Mouse (Mus musculus): ENCODE results near the gene Atp1a4.
A peak's percentile ranks its signal among the peaks of the same experiment; 100 is the strongest.
"Not testable (repeated sequence)": the region's sequence is repeated elsewhere in the genome, so short reads cannot be mapped to it uniquely, and the experiment has no call there.

Gene Atp1a4

GRCm38 (mm10) chr1:172281522-172282254 is 23.5 kb upstream of the Atp1a4 start:
- DNase-seq (ENCODE audit: low spot score in 2 of 2), result peak in 1 of 2 experiments; percentile 48

GRCm38 (mm10) chr1:172279768-172280509 is 21.7 kb upstream of the Atp1a4 start:
- no peak for DNase-seq (ENCODE audit: low spot score in 2 of 2)

GRCm38 (mm10) chr1:172278328-172278727 is 20.1 kb upstream of the Atp1a4 start:
- DNase-seq (ENCODE audit: low spot score in 2 of 2), result no peak

DNA sequence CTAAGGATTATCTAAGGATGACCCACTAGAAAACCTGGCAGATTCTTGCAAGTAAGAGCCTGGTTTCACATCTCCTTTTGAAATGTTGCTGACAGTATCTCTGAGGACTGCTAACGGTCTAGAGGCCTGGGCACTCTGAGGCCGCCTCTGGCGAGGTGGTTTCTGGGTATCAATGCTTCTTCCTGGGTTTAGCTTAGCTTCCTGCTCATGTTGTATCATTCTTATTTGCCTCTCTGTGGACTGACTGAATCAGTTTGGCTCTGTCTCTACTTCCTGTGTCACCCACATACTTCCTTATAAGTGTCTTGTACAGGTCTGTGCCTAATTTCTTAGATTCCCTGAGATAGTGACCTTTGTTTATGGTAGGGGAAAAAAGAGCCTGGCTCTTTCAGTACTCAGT is 19.0 kb upstream of the Atp1a4 start:
- no peak for DNase-seq (ENCODE audit: low spot score in 2 of 2)

- DNase-seq (ENCODE audit: low spot score in 2 of 2), result no peak
These were observed 16.3 kb upstream of the Atp1a4 start for GRCm38 (mm10) chr1:172274547-172274946.

DNA sequence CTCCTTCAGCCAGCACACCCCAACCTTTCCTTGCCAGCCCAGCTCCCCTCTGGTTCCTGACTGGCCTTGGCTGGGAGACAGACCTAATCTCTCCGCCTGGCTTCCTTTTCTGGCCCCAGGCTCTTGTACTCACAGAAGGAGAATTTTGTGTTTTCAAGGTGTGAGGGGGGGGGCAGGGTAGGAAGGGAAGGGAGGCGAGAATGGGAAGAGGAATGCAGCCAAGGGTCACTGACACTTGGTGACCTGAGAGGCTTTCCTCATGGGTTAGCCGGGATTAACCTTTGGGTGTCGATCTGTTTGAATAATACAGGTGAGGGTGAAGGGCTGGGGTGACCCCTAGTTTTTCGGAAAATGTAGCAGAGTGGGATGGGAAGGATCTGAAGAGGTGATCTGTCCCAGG is 15.9 kb upstream of the Atp1a4 start:
- DNase-seq (ENCODE audit: low spot score in 2 of 2), result no peak

- DNase-seq (ENCODE audit: low spot score in 2 of 2), result no peak
These were observed 15.2 kb upstream of the Atp1a4 start for GRCm38 (mm10) chr1:172273386-172273785.

- no peak for DNase-seq (ENCODE audit: low spot score in 2 of 2)
These were observed 13.6 kb upstream of the Atp1a4 start for GRCm38 (mm10) chr1:172271765-172272164.

DNA sequence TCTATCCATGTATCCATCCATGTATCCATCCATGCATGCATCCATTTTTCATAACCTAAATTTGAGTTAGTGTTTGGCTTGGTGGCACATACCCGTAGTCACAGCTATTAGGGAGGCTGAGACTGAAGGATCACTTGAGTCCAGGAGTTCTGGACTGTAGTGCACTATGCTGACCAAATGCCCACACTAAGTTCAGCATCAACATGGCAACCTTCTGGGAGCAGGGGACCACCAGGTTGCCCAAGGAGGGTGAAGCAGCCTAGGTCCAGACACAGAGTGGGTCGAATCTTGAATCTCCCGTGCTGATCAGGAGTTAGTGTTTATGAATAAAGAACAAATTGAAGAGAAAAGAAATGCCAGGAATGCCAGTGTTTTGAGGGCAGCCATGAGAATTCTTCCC is 13.0 kb upstream of the Atp1a4 start:
- DNase-seq (ENCODE audit: low spot score in 2 of 2), result no peak

DNA sequence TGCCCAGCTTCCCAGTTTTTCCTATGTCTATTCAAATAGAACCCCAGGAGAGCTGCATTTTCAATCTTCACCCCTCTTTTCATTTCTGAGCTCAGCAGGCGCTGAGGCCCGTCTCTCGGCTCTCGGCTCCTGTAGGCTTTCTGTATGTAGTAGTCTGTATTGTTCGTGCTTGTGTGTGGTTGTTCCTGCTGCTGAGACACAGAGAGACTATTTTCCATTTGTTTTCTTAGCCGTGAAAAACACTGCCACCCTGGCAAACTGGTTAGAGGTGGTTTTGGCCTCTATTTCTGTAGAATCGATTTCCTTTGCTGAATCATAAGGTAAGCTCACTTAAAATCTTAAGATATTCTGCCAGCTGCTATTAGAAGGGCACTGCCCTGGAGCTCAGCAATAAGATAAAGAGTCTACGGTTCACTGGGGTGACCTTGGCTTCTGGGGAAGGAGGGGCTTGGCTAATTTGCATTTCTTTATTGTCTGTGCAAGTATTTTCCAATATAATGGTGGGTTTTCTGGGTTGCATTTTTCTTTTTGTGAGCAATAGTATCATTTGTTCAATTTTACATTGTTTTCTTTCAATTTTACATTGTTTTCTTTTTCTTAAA is 3.4 kb upstream of the Atp1a4 start, which contains the start of gene Igsf8:
TSS of gene Igsf8 (plus strand) at position 165 of the 602 bp plus-strand sequence.
- DNase-seq (ENCODE audit: low spot score in 2 of 2), result no peak

DNA sequence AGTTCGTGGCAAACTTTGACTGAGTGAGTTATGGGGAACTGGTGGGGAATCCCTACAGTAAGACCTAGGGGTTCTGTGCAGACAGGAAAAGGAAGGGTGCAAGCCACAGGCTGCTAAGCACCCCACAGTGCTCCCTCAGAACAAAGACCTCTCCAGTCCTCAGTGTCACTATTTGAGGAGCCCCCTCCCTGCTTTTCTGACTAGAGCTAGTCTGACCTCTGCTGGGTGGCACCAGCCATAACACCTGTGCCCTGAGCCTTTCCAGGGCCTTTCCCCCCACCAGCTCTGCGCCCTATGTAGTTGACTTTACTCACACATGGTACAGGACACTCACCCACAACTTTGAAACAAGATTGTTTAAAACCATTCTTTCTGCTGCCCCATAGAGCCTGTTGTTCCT is 10.5 kb downstream of the Atp1a4 start:
- DNase-seq (ENCODE audit: low spot score in 2 of 2), result no peak

DNA sequence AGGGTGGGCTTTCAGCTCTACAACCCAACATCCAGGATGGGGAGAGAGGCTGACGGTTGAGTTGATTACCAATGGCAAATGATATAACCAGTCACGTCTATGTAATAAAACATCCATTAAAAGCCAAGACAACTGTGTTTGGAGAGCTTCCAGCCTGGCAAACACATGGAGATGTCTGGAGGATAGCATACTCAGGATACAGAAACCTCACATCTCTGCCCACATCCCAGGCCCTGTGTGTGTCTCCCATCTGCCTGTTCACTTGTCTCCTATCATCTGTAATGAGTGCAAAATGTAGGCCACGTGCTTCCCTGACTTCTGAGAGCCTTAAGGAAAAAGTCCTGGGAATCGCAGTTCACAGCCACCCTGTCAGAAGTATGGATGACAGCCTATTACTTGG is 11.0 kb downstream of the Atp1a4 start:
- no peak for DNase-seq (ENCODE audit: low spot score in 2 of 2)

GRCm38 (mm10) chr1:172244645-172245044 is 13.6 kb downstream of the Atp1a4 start:
- not testable (repeated sequence) for DNase-seq (ENCODE audit: low spot score in 2 of 2)

GRCm38 (mm10) chr1:172243547-172244205 is 14.5 kb downstream of the Atp1a4 start:
- DNase-seq (ENCODE audit: low spot score in 2 of 2), result no peak

- no peak for DNase-seq (ENCODE audit: low spot score in 2 of 2)
These were observed 15.8 kb downstream of the Atp1a4 start for GRCm38 (mm10) chr1:172242401-172242800.

DNA sequence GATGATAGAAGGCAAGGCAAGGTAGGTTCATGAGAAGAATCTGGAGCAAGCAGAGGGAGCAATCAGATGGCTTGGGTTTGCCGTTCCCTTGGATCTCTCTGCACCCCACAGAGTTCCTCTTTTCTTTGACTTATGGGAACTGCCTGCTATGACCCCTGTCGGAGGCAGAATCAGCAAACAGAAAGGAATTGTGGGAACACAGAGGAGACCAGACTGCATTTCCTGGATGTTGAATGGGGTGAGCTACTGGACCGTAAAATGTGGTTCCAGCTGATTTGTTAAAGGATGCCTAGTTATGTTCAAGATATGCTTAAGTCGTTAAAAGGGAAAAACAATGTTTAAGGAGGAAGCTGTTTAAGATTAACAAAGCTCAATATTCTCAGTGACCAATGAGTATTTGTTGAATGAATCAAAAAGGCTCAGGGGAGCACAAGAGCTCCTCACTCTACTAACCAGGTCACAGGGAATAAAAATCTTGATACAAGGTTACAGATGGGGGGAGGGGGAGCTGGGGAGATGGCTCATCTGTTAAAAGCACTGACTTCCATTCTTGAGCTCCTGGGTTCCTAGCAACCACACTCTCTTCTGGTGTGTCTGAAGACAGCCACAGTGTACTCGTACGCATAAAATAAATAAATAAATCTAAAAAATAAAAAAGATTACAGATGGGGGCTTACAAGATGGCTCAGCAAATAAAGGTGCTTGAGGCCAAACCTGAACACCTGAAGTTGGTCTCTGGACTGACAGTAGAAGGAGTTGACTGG is 17.1 kb downstream of the Atp1a4 start:
- DNase-seq (ENCODE audit: low spot score in 2 of 2), result no peak

DNA sequence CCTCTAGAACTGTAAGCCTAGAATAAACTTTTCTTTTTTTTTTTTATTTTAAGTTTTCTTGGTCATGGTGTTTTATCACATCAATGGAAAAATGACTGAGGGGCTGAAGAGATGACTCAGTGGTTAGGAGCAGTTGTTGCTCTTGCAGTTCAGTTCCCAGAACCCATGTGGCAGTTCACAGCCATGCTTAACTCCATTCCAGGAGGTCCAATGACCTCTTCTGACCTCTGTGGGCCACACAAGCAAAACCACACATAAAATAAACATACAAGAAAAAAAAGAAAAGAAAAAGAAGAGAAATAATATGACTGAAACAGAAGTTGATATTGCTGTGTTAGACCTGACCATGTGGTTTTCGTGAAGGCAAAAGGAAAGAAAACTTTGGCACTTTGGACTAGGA is 29.0 kb downstream of the Atp1a4 start:
- DNase-seq (ENCODE audit: low spot score in 2 of 2), result no peak

GRCm38 (mm10) chr1:172228209-172228608 is 30.0 kb downstream of the Atp1a4 start:
- no peak for DNase-seq (ENCODE audit: low spot score in 2 of 2)

DNA sequence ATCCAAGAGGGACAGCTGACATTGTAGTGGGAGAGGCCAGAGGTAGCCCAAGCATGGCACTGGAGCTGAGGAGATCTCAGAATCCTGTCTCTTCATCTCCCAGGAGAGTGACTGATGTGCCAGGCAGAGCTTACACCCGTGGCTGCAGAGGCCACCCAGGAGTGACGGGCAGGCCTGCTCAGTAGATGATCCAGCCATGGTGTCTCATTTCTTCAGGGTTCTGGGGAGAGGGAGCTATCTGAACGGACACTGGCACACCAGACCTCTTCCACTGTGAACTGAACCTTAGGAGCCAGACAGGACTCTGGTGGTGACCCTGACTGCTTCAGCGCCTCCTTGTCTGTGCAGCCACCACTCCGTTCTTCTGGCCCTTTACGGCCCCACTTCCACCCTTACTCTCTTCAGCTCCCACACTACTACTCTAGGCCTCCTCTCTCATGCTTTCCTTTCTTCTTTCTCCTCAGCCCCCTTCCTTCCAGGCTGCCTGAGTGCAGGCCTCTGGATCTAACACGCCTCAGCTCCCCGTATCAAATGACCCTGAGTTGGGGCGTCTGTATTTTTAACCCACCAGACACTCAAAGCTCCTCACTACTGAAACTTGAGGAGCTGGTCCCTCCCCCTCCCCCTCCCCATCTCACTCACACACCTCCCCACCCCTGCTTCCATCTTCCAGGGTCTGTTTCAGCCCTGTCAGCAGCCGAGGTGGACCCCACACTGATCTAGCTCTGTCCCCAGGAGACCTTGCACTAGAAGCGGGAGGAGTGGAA is 36.7 kb downstream of the Atp1a4 start:
- DNase-seq (ENCODE audit: low spot score in 2 of 2), result no peak

- peak in 1 of 2 experiments; percentile 44 for DNase-seq (ENCODE audit: low spot score in 2 of 2)
These were observed 37.8 kb downstream of the Atp1a4 start for GRCm38 (mm10) chr1:172220414-172220813.
